Mouse (Mus musculus): ENCODE measurements around the gene Rp9. TPM values are rescaled to one million over a fixed set of nuclear protein-coding genes. Genes with fewer than 3 reads are reported as not detected.

Rp9 gene
- 63.3 and 69.4 TPM in 2 replicates for polyA plus RNA-seq (2014; fragmentation: Nextera tagmentation; extraction: Ambion mirVana)

GRCm38 (mm10) chr9:22469643-22470042 lies at the start of gene Rp9:
Gene Rp9, minus strand, starts transcription at chr9:22469743.
- Histone ChIP-seq H3K9ac (peak within 1 kb of the TSS; percentile 87), H3K4me1 (replicated peaks; ENCODE audit: control insufficient read depth, insufficient read depth, low read length) (no peaks in the 10 kb centered on the region), H3K4me2 (replicated peaks) (peak within 1 kb of the TSS; percentile 59), H3K27ac (no peak within 1 kb of the TSS), H3K36me3 (replicated peaks; ENCODE audit: control insufficient read depth, insufficient read depth) (no peaks in the 10 kb centered on the region; the same call in 1 of the 2 replicates), H3K4me3 (replicated peaks; ENCODE audit: low read length) (peak within 1 kb of the TSS; percentile 85), H3K9me3 (ENCODE audit: control insufficient read depth, low read length) (no peaks in the 10 kb centered on the region), H3K27me3 (ENCODE audit: control insufficient read depth, insufficient read depth, low read length) (no peaks in the 10 kb centered on the region)
- no peak for DNase-seq (ENCODE audit: low spot score)
- WGBS = 88% methylated on average over 3 of the region's 3 CpGs
- no peak for ATAC-seq (ENCODE audit: low FRiP score)

GRCm38 (mm10) chr9:22518394-22519041 lies 49.0 kb upstream of the Rp9 start:
- Histone ChIP-seq H3K27me3 (ENCODE audit: control insufficient read depth, insufficient read depth, low read length) (no peaks in the 10 kb centered on the region), H3K9me3 (ENCODE audit: control insufficient read depth, low read length) (peaks cover 8% of the 10 kb centered on the region; the same call in 1 of the 2 replicates), H3K4me2 (replicated peaks) (no peak overlapping the region), H3K9ac (no peak overlapping the region), H3K36me3 (replicated peaks; ENCODE audit: control insufficient read depth, insufficient read depth) (no peaks in the 10 kb centered on the region), H3K27ac (no peak overlapping the region), H3K4me1 (replicated peaks; ENCODE audit: control insufficient read depth, insufficient read depth, low read length) (no peaks in the 10 kb centered on the region), H3K4me3 (replicated peaks; ENCODE audit: low read length) (no peak overlapping the region)
- DNase-seq (ENCODE audit: low spot score) (peak; percentile 70), ATAC-seq (ENCODE audit: low FRiP score) (no peak)
- WGBS = 93% methylated on average over 3 of the region's 3 CpGs

- Histone ChIP-seq H3K9me3 (ENCODE audit: control insufficient read depth, low read length) (no peaks in the 10 kb centered on the region), H3K9ac (no peak overlapping the region), H3K4me3 (replicated peaks; ENCODE audit: low read length) (no peak overlapping the region), H3K27me3 (ENCODE audit: control insufficient read depth, insufficient read depth, low read length) (no peaks in the 10 kb centered on the region), H3K4me1 (replicated peaks; ENCODE audit: control insufficient read depth, insufficient read depth, low read length) (no peaks in the 10 kb centered on the region), H3K36me3 (replicated peaks; ENCODE audit: control insufficient read depth, insufficient read depth) (no peaks in the 10 kb centered on the region), H3K4me2 (replicated peaks) (no peak overlapping the region), H3K27ac (no peak overlapping the region)
- 93% methylated on average over 4 of the region's 4 CpGs for WGBS
- ATAC-seq (ENCODE audit: low FRiP score) = no peak
- DNase-seq (ENCODE audit: low spot score) = no peak
Observed at GRCm38 (mm10) chr9:22515076-22515475, 45.5 kb upstream of the Rp9 start.

- WGBS = 88% methylated on average over 2 of the region's 2 CpGs
- no peak for DNase-seq (ENCODE audit: low spot score)
Observed at GRCm38 (mm10) chr9:22505574-22505973, 36.0 kb upstream of the Rp9 start.

GRCm38 (mm10) chr9:22503581-22503980 lies 34.0 kb upstream of the Rp9 start:
- no peak for ATAC-seq (ENCODE audit: low FRiP score)
- no peaks in the 10 kb centered on the region for H3K27me3 ChIP-seq (ENCODE audit: control insufficient read depth, insufficient read depth, low read length)
- no peaks in the 10 kb centered on the region for H3K9me3 ChIP-seq (ENCODE audit: control insufficient read depth, low read length)
- no peak overlapping the region for H3K4me2 ChIP-seq (replicated peaks)
- no peaks in the 10 kb centered on the region for H3K36me3 ChIP-seq (replicated peaks; ENCODE audit: control insufficient read depth, insufficient read depth)
- H3K9ac ChIP-seq = no peak overlapping the region
- DNase-seq (ENCODE audit: low spot score) = no peak
- no peak overlapping the region for H3K4me3 ChIP-seq (replicated peaks; ENCODE audit: low read length)
- 87% methylated on average over 5 of the region's 5 CpGs for WGBS
- H3K27ac ChIP-seq = no peak overlapping the region
- H3K4me1 ChIP-seq (replicated peaks; ENCODE audit: control insufficient read depth, insufficient read depth, low read length) = no peaks in the 10 kb centered on the region

More at GRCm38 (mm10) chr9:22505574-22505973, 36.0 kb upstream of the Rp9 start:
- Histone ChIP-seq H3K9ac (no peak overlapping the region), H3K4me3 (replicated peaks; ENCODE audit: low read length) (no peak overlapping the region), H3K36me3 (replicated peaks; ENCODE audit: control insufficient read depth, insufficient read depth) (no peaks in the 10 kb centered on the region), H3K4me2 (replicated peaks) (no peak overlapping the region), H3K27ac (no peak overlapping the region), H3K27me3 (ENCODE audit: control insufficient read depth, insufficient read depth, low read length) (no peaks in the 10 kb centered on the region), H3K4me1 (replicated peaks; ENCODE audit: control insufficient read depth, insufficient read depth, low read length) (no peaks in the 10 kb centered on the region), H3K9me3 (ENCODE audit: control insufficient read depth, low read length) (no peaks in the 10 kb centered on the region)
- no peak for ATAC-seq (ENCODE audit: low FRiP score)

- H3K9me3 ChIP-seq (ENCODE audit: control insufficient read depth, low read length) = no peaks in the 10 kb centered on the region
- no peaks in the 10 kb centered on the region for H3K27me3 ChIP-seq (ENCODE audit: control insufficient read depth, insufficient read depth, low read length)
- H3K4me1 ChIP-seq (replicated peaks; ENCODE audit: control insufficient read depth, insufficient read depth, low read length) = no peaks in the 10 kb centered on the region
- H3K4me3 ChIP-seq (replicated peaks; ENCODE audit: low read length) = no peak overlapping the region
- 74% methylated on average over 2 of the region's 2 CpGs for WGBS
- H3K27ac ChIP-seq = no peak overlapping the region
- no peak for DNase-seq (ENCODE audit: low spot score)
- H3K9ac ChIP-seq = no peak overlapping the region
- ATAC-seq (ENCODE audit: low FRiP score) = no peak
- no peaks in the 10 kb centered on the region for H3K36me3 ChIP-seq (replicated peaks; ENCODE audit: control insufficient read depth, insufficient read depth)
- H3K4me2 ChIP-seq (replicated peaks) = no peak overlapping the region
Observed at GRCm38 (mm10) chr9:22502972-22503371, 33.4 kb upstream of the Rp9 start.

GRCm38 (mm10) chr9:22497021-22497767 lies 27.7 kb upstream of the Rp9 start:
- H3K4me2 ChIP-seq (replicated peaks) = no peak overlapping the region
- no peak overlapping the region for H3K4me3 ChIP-seq (replicated peaks; ENCODE audit: low read length)
- H3K27ac ChIP-seq = no peak overlapping the region
- ATAC-seq (ENCODE audit: low FRiP score) (no peak), DNase-seq (ENCODE audit: low spot score) (no peak)
- WGBS = 87% methylated on average over 6 of the region's 6 CpGs
- H3K36me3 ChIP-seq (replicated peaks; ENCODE audit: control insufficient read depth, insufficient read depth) = no peaks in the 10 kb centered on the region
- no peak overlapping the region for H3K9ac ChIP-seq
- H3K27me3 ChIP-seq (ENCODE audit: control insufficient read depth, insufficient read depth, low read length) = no peaks in the 10 kb centered on the region
- H3K4me1 ChIP-seq (replicated peaks; ENCODE audit: control insufficient read depth, insufficient read depth, low read length) = no peaks in the 10 kb centered on the region
- no peaks in the 10 kb centered on the region for H3K9me3 ChIP-seq (ENCODE audit: control insufficient read depth, low read length)

- DNase-seq (ENCODE audit: low spot score) (no peak), ATAC-seq (ENCODE audit: low FRiP score) (no peak)
- Histone ChIP-seq H3K4me3 (replicated peaks; ENCODE audit: low read length) (no peak overlapping the region), H3K27ac (no peak overlapping the region), H3K27me3 (ENCODE audit: control insufficient read depth, insufficient read depth, low read length) (no peaks in the 10 kb centered on the region), H3K4me1 (replicated peaks; ENCODE audit: control insufficient read depth, insufficient read depth, low read length) (no peaks in the 10 kb centered on the region), H3K9me3 (ENCODE audit: control insufficient read depth, low read length) (no peaks in the 10 kb centered on the region), H3K4me2 (replicated peaks) (no peak overlapping the region), H3K9ac (no peak overlapping the region), H3K36me3 (replicated peaks; ENCODE audit: control insufficient read depth, insufficient read depth) (no peaks in the 10 kb centered on the region)
- 83% methylated on average over 2 of the region's 2 CpGs for WGBS
Observed at GRCm38 (mm10) chr9:22495133-22495532, 25.6 kb upstream of the Rp9 start.

- no peak for ATAC-seq (ENCODE audit: low FRiP score)
- no peaks in the 10 kb centered on the region for H3K27me3 ChIP-seq (ENCODE audit: control insufficient read depth, insufficient read depth, low read length)
- DNase-seq (ENCODE audit: low spot score) = no peak
- no peak overlapping the region for H3K27ac ChIP-seq
- H3K4me3 ChIP-seq (replicated peaks; ENCODE audit: low read length) = no peak overlapping the region
- no peaks in the 10 kb centered on the region for H3K36me3 ChIP-seq (replicated peaks; ENCODE audit: control insufficient read depth, insufficient read depth)
- H3K9me3 ChIP-seq (ENCODE audit: control insufficient read depth, low read length) = no peaks in the 10 kb centered on the region
- H3K4me2 ChIP-seq (replicated peaks) = no peak overlapping the region
- WGBS = 87% methylated on average over 9 of the region's 9 CpGs
- no peak overlapping the region for H3K9ac ChIP-seq
- H3K4me1 ChIP-seq (replicated peaks; ENCODE audit: control insufficient read depth, insufficient read depth, low read length) = no peaks in the 10 kb centered on the region
Observed at GRCm38 (mm10) chr9:22494203-22494807, 24.8 kb upstream of the Rp9 start.

All from hindbrain, embryonic 14.5 days (tissue).